Mouse (Mus musculus) stomach, postnatal 0 days (tissue): ENCODE results near the gene Tmem150c. TPM values are rescaled to one million over a fixed set of nuclear protein-coding genes. Genes with fewer than 3 reads are reported as not detected.

Experiments used
- ATAC-seq: fragments of 200-750 bp; cut with Nextera tagmentation; 2 replicates; pipeline ENCODE4 v1.8.0; 2017; ENCODE audit not compliant: low FRiP score, low TSS enrichment
- DNase-seq: peaks from one replicate; pipeline ENCODE4 v3.0.0-alpha.2; 2016; ENCODE audit warnings: low spot score
- H3K27ac ChIP-seq: fragments of 300-500 bp; sonication (generic); replicated peaks from 2 replicates; pipeline ENCODE4 v1.5.1; 2014; ENCODE audit warnings: mild to moderate bottlenecking, control low read depth
- H3K27me3 ChIP-seq: fragments of 300-500 bp; sonication (generic); 2 replicates; pipeline ENCODE4 v1.6.1; 2014; ENCODE audit warnings: low read length; ENCODE audit not compliant: control insufficient read depth, insufficient read depth
- H3K36me3 ChIP-seq: fragments of 300-500 bp; sonication (generic); 2 replicates; pipeline ENCODE4 v1.6.1; 2014; ENCODE audit warnings: low read length, mixed read lengths; ENCODE audit not compliant: control insufficient read depth, insufficient read depth
- H3K4me1 ChIP-seq: fragments of 300-500 bp; sonication (generic); replicated peaks from 2 replicates; pipeline ENCODE4 v1.6.1; 2014; ENCODE audit warnings: antibody characterized with exemption; ENCODE audit not compliant: control insufficient read depth, insufficient read depth
- H3K4me2 ChIP-seq: fragments of 300-500 bp; sonication (generic); replicated peaks from 2 replicates; pipeline ENCODE4 v1.6.1; 2014; ENCODE audit warnings: low read depth, mild to moderate bottlenecking, control low read depth, moderate library complexity
- H3K4me3 ChIP-seq: fragments of 300-500 bp; sonication (generic); 2 replicates; pipeline ENCODE4 v1.5.1; 2014; ENCODE audit warnings: low read depth, low read length, control low read depth
- H3K9ac ChIP-seq: fragments of 300-500 bp; sonication (generic); 2 replicates; pipeline ENCODE4 v1.6.1; 2014; ENCODE audit warnings: mild to moderate bottlenecking, low read length, control low read depth, mixed read lengths
- H3K9me3 ChIP-seq: fragments of 300-500 bp; sonication (generic); 2 replicates; pipeline ENCODE4 v1.6.1; 2016; ENCODE audit warnings: low read length; ENCODE audit not compliant: control insufficient read depth
- CTCF ChIP-seq: IDR thresholded peaks from 2 replicates; pipeline ENCODE4 v1.5.1; 2016; ENCODE audit warnings: antibody characterized with exemption, low read depth, mild to moderate bottlenecking, moderate library complexity
- EP300 ChIP-seq: optimal IDR thresholded peaks from 2 replicates; pipeline ENCODE3; 2016; ENCODE audit warnings: antibody characterized with exemption
- WGBS: fragments of 180-500 bp; shearing (Covaris S2); extraction: QIAGEN DNeasy Blood & Tissue Kit; methylation state at CpG from one replicate; pipeline ENCODE4 v1.1.7; 2014; 5-methylcytosine and 5-hydroxymethylcytosine counted together
- polyA plus RNA-seq: library from polyadenylated mRNA; unstranded; fragments of >200 nt; fragmentation: Nextera tagmentation; extraction: Ambion mirVana; gene quantifications from 2 replicates; pipeline ENCODE4 v1.2.1, GENCODE M21; 2015

Tmem150c gene
- polyA plus RNA-seq, 1 experiment from 2014 or later, result 2.4 TPM

DNA sequence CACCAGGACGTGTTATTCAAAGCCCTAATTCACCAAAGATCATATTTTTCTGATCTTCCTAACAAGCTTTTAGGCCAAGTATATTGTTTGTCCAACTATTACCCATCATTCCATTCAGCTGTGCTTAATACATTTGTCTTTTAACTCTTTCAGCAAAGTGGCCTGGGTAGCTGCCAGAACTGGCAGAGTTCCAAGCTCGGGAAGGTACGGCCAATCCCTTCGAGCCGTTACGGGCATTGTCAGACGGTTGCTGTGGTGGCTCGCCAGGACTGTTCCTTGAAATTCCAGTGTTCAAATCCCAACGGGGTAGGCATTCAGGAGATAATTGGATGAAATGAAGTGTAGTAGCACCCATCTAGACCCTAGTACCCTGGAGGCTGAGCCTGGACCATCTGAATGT, 87.1 kb downstream of the Tmem150c start:
- Histone ChIP-seq H3K4me2 (no peak overlapping the region), H3K4me1 (no peaks in the 10 kb centered on the region), H3K4me3 (no peak overlapping the region), H3K27me3 (no peaks in the 10 kb centered on the region), H3K9me3 (no peaks in the 10 kb centered on the region), H3K9ac (no peak overlapping the region), H3K36me3 (peaks cover 12% of the 10 kb centered on the region), H3K27ac (no peak overlapping the region)
- TF ChIP-seq EP300, result no peak
- no peak for TF ChIP-seq CTCF
- DNase-seq (no peak), ATAC-seq (no peak)
- 73% methylated on average over 9 of the region's 9 CpGs for WGBS

GRCm38 (mm10) chr5:100071541-100071940, 88.1 kb downstream of the Tmem150c start:
- H3K4me1 ChIP-seq, result no peaks in the 10 kb centered on the region
- no peak overlapping the region for H3K27ac ChIP-seq
- no peak overlapping the region for H3K9ac ChIP-seq
- H3K36me3 ChIP-seq, result peaks cover 12% of the 10 kb centered on the region
- 94% methylated on average over 5 of the region's 5 CpGs for WGBS
- H3K9me3 ChIP-seq, result no peaks in the 10 kb centered on the region
- no peaks in the 10 kb centered on the region for H3K27me3 ChIP-seq
- no peak overlapping the region for H3K4me2 ChIP-seq
- DNase-seq, result no peak
- ATAC-seq, result no peak
- no peak overlapping the region for H3K4me3 ChIP-seq
- no peak for TF ChIP-seq CTCF
- TF ChIP-seq EP300, result no peak

- Histone ChIP-seq H3K4me1 (no peaks in the 10 kb centered on the region), H3K9me3 (no peaks in the 10 kb centered on the region), H3K4me2 (no peak overlapping the region), H3K4me3 (no peak overlapping the region), H3K27me3 (no peaks in the 10 kb centered on the region), H3K27ac (no peak overlapping the region), H3K9ac (no peak overlapping the region), H3K36me3 (peaks cover 12% of the 10 kb centered on the region)
- peak; percentile 99 for TF ChIP-seq CTCF
- no peak for TF ChIP-seq EP300
- DNase-seq, result peak; percentile 88
- WGBS, result 13% methylated on average over 3 of the region's 3 CpGs
- ATAC-seq, result peak; percentile 58
These were observed 89.4 kb downstream of the Tmem150c start for GRCm38 (mm10) chr5:100070255-100070654.

- ATAC-seq (no peak), DNase-seq (no peak)
- Histone ChIP-seq H3K36me3 (peaks cover 12% of the 10 kb centered on the region), H3K4me3 (no peak overlapping the region), H3K27ac (no peak overlapping the region), H3K27me3 (no peaks in the 10 kb centered on the region), H3K9me3 (no peaks in the 10 kb centered on the region), H3K4me2 (no peak overlapping the region), H3K9ac (no peak overlapping the region), H3K4me1 (no peaks in the 10 kb centered on the region)
- WGBS, result 98% methylated on average over 2 of the region's 2 CpGs
- no peak for TF ChIP-seq CTCF
- TF ChIP-seq EP300, result no peak
These were observed 90.1 kb downstream of the Tmem150c start for GRCm38 (mm10) chr5:100069526-100069925.

DNA sequence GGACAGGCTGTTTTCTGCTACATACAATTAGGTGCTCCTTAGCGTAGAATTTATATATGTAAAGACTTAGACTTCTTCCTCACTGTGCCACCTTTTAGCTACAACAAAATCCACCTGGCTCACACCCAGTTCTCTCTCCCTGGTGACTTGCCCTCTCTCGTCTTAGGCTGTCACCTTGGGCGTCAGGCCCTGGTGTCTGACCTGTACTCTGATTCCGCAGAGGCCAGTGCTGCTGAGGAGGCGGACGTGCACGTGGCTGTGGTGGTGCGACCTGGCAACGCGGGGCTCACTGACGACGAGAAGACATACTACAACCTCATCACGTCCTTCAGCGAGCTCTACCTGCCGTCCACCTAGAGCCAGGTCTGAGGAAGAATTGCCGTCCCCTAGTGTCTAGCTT, 92.0 kb downstream of the Tmem150c start:
- no peaks in the 10 kb centered on the region for H3K9me3 ChIP-seq
- H3K4me3 ChIP-seq, result no peak overlapping the region
- H3K27me3 ChIP-seq, result no peaks in the 10 kb centered on the region
- no peak overlapping the region for H3K4me2 ChIP-seq
- ATAC-seq, result no peak
- peak overlapping the region; percentile 49; the same call in 1 of the 2 replicates for H3K27ac ChIP-seq
- peaks cover 16% of the 10 kb centered on the region for H3K36me3 ChIP-seq
- no peak for DNase-seq
- H3K4me1 ChIP-seq, result no peaks in the 10 kb centered on the region
- H3K9ac ChIP-seq, result no peak overlapping the region
- 82% methylated on average over 16 of the region's 16 CpGs for WGBS
- TF ChIP-seq EP300 (no peak), CTCF (no peak)

DNA sequence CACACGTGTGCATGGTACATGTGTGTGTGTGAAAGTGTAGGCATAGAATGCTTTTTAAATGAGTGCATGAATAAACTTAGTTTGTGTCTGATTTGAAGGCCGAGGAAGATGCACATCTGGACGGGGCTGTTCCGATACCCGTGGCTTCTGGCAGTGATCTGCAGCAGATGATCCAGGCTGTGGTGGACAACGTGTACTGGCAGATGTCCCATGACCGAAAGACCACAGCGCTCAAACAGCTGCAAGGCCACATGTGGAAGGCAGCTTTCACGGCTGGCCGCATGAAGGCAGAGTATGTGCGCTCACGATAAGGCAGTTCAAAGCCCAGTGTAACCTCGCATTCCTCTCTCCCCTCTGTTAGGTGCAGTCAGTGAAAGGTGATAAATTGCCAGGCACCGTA, 98.7 kb downstream of the Tmem150c start:
- no peak overlapping the region for H3K9ac ChIP-seq
- H3K27me3 ChIP-seq, result no peaks in the 10 kb centered on the region
- H3K4me1 ChIP-seq, result no peaks in the 10 kb centered on the region
- H3K27ac ChIP-seq, result no peak overlapping the region
- ATAC-seq (no peak), DNase-seq (no peak)
- H3K4me3 ChIP-seq, result no peak overlapping the region
- no peak for TF ChIP-seq EP300
- TF ChIP-seq CTCF, result no peak
- H3K9me3 ChIP-seq, result no peaks in the 10 kb centered on the region
- H3K36me3 ChIP-seq, result peaks cover 23% of the 10 kb centered on the region
- H3K4me2 ChIP-seq, result no peak overlapping the region
- WGBS, result 87% methylated on average over 14 of the region's 14 CpGs
